Mouse (Mus musculus) intestine, embryonic 16.5 days (tissue): ENCODE results near the gene Rgs6. TPM values are rescaled to one million over a fixed set of nuclear protein-coding genes. Genes with fewer than 3 reads are reported as not detected.

Experiments used
- ATAC-seq: fragments of 200-750 bp; cut with Nextera tagmentation; 2 replicates; pipeline ENCODE4 v1.8.0; 2017; ENCODE audit warnings: moderate TSS enrichment, moderate library complexity
- H3K27ac ChIP-seq: fragments of 300-500 bp; sonication (generic); 2 replicates; pipeline ENCODE4 v1.5.1; 2014; ENCODE audit warnings: mild to moderate bottlenecking, low read length
- H3K27me3 ChIP-seq: fragments of 300-500 bp; sonication (generic); replicated peaks from 2 replicates; pipeline ENCODE4 v1.6.1; 2014; ENCODE audit warnings: low read length, control low read depth, mixed read lengths; ENCODE audit not compliant: control insufficient read depth, insufficient read depth
- H3K36me3 ChIP-seq: fragments of 300-500 bp; sonication (generic); 2 replicates; pipeline ENCODE4 v1.6.1; 2014; ENCODE audit warnings: low read length, control low read depth; ENCODE audit not compliant: control insufficient read depth, insufficient read depth
- H3K4me1 ChIP-seq: fragments of 300-500 bp; sonication (generic); 2 replicates; pipeline ENCODE4 v1.6.1; 2014; ENCODE audit warnings: low read length, control low read depth, mixed read lengths; ENCODE audit not compliant: control insufficient read depth, insufficient read depth
- H3K4me2 ChIP-seq: fragments of 300-500 bp; sonication (generic); 2 replicates; pipeline ENCODE4 v1.6.1; 2014; ENCODE audit warnings: low read depth, low read length, control low read depth
- H3K4me3 ChIP-seq: fragments of 300-500 bp; sonication (generic); 2 replicates; pipeline ENCODE4 v1.5.1; 2014; ENCODE audit warnings: mild to moderate bottlenecking, low read length
- H3K9ac ChIP-seq: fragments of 300-500 bp; sonication (generic); 2 replicates; pipeline ENCODE4 v1.6.1; 2014; ENCODE audit warnings: low read depth, low read length
- H3K9me3 ChIP-seq: fragments of 300-500 bp; sonication (generic); 2 replicates; pipeline ENCODE4 v1.6.1; 2016; ENCODE audit warnings: low read length, control low read depth; ENCODE audit not compliant: control insufficient read depth
- WGBS: fragments of 180-500 bp; shearing (Covaris S2); extraction: QIAGEN DNeasy Blood & Tissue Kit; methylation state at CpG from one replicate; pipeline ENCODE4 v1.1.7; 2014; 5-methylcytosine and 5-hydroxymethylcytosine counted together
- polyA plus RNA-seq: library from polyadenylated mRNA; unstranded; fragments of >200 nt; fragmentation: Nextera tagmentation; extraction: Ambion mirVana; gene quantifications from 2 replicates; pipeline ENCODE4 v1.2.1, GENCODE M21; 2015

The Rgs6 gene
- polyA plus RNA-seq, 1 experiment from 2014 or later = 0.82 TPM

GRCm38 (mm10) chr12:82617682-82618370, 29.7 kb downstream of the Rgs6 start:
- peak overlapping the region; percentile 99 for H3K4me2 ChIP-seq
- ATAC-seq = no peak
- no peaks in the 10 kb centered on the region for H3K36me3 ChIP-seq
- H3K9me3 ChIP-seq = no peaks in the 10 kb centered on the region
- peak overlapping the region; percentile 68 for H3K4me3 ChIP-seq
- peaks cover 20% of the 10 kb centered on the region for H3K27me3 ChIP-seq
- H3K27ac ChIP-seq = no peak overlapping the region
- 14% methylated on average over 20 of the region's 20 CpGs for WGBS
- peak overlapping the region; percentile 68; the same call in 1 of the 2 replicates for H3K9ac ChIP-seq
- H3K4me1 ChIP-seq = peaks cover 6% of the 10 kb centered on the region; the same call in 1 of the 2 replicates

- Histone ChIP-seq H3K9ac (no peak overlapping the region), H3K36me3 (no peaks in the 10 kb centered on the region), H3K27ac (no peak overlapping the region), H3K9me3 (no peaks in the 10 kb centered on the region), H3K27me3 (no peaks in the 10 kb centered on the region), H3K4me2 (no peak overlapping the region), H3K4me3 (no peak overlapping the region), H3K4me1 (no peaks in the 10 kb centered on the region)
- no peak for ATAC-seq
- WGBS = 92% methylated on average over 10 of the region's 10 CpGs
Measured at GRCm38 (mm10) chr12:82640441-82640840, 52.3 kb downstream of the Rgs6 start.

GRCm38 (mm10) chr12:82647876-82648275, 59.8 kb downstream of the Rgs6 start:
- H3K27me3 ChIP-seq = no peaks in the 10 kb centered on the region
- H3K4me1 ChIP-seq = 0 out of 2 replicates have a peak, but pooled peaks cover 3% of the 10 kb centered on the region
- 95% methylated on average over 4 of the region's 4 CpGs for WGBS
- H3K27ac ChIP-seq = no peak overlapping the region
- H3K4me3 ChIP-seq = no peak overlapping the region
- no peaks in the 10 kb centered on the region for H3K9me3 ChIP-seq
- H3K9ac ChIP-seq = no peak overlapping the region
- no peak overlapping the region for H3K4me2 ChIP-seq
- no peaks in the 10 kb centered on the region for H3K36me3 ChIP-seq
- no peak for ATAC-seq

- WGBS = 46% methylated on average over 5 of the region's 5 CpGs
- Histone ChIP-seq H3K9ac (no peak overlapping the region), H3K27me3 (no peaks in the 10 kb centered on the region), H3K4me3 (no peak overlapping the region), H3K36me3 (no peaks in the 10 kb centered on the region), H3K4me2 (no peak overlapping the region), H3K4me1 (0 out of 2 replicates have a peak, but pooled peaks cover 3% of the 10 kb centered on the region), H3K9me3 (no peaks in the 10 kb centered on the region), H3K27ac (no peak overlapping the region)
- no peak for ATAC-seq
Measured at GRCm38 (mm10) chr12:82649991-82650390, 61.9 kb downstream of the Rgs6 start.

DNA sequence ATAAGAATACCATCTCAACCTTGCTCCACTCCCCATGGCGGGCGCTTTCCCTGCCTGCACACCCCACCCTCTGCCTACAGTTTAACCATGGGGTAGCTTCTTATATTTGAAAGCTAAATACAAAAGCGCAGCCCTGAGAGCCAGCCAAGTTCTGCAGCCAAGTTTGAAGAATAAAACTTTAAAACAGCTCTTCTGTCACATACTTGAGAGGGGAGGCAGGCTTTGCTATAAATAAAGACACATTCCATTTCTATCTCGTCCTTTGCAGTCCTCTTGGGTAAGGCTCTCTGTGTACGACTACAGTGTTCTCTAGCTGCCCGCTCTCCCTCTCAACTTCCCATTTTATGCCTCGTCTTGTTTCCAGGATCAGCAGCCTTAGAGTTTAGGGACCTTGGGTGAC, 76.5 kb downstream of the Rgs6 start:
- Histone ChIP-seq H3K36me3 (no peaks in the 10 kb centered on the region), H3K27me3 (no peaks in the 10 kb centered on the region), H3K4me1 (no peaks in the 10 kb centered on the region), H3K27ac (0 out of 2 replicates have a peak overlapping the region, but pooled peaks have one; percentile 10), H3K9ac (no peak overlapping the region), H3K9me3 (no peaks in the 10 kb centered on the region), H3K4me2 (no peak overlapping the region), H3K4me3 (no peak overlapping the region)
- ATAC-seq = no peak
- WGBS = 53% methylated on average over 7 of the region's 7 CpGs

DNA sequence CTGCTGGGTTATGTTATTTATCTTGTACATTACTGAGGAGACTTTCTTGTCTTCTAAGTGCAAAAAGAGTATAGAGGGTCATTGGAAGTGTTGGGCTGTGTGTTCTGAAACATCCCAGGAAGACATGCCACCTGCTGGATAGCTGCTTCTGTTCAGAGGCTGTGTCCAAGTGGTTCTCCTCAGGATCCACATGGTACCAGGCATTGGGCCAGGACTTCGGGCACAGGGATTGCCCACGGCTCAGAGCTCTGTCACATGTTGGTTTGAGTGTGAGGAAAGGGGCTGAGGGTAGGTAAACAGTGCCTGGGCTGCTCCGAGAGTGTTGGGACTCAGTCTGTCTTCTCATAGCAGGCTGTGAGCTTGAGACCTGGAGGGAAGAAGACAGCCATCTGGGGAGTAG, 79.3 kb downstream of the Rgs6 start:
- Histone ChIP-seq H3K36me3 (no peaks in the 10 kb centered on the region), H3K27me3 (no peaks in the 10 kb centered on the region), H3K4me3 (no peak overlapping the region), H3K4me1 (no peaks in the 10 kb centered on the region), H3K4me2 (no peak overlapping the region), H3K9me3 (no peaks in the 10 kb centered on the region), H3K27ac (no peak overlapping the region), H3K9ac (no peak overlapping the region)
- 75% methylated on average over 3 of the region's 3 CpGs for WGBS
- no peak for ATAC-seq

GRCm38 (mm10) chr12:82670201-82670737, 82.2 kb downstream of the Rgs6 start:
- Histone ChIP-seq H3K9ac (no peak overlapping the region), H3K9me3 (no peaks in the 10 kb centered on the region), H3K4me3 (no peak overlapping the region), H3K27me3 (no peaks in the 10 kb centered on the region), H3K4me1 (no peaks in the 10 kb centered on the region), H3K36me3 (no peaks in the 10 kb centered on the region), H3K27ac (no peak overlapping the region), H3K4me2 (no peak overlapping the region)
- ATAC-seq = no peak
- 60% methylated on average over 4 of the region's 4 CpGs for WGBS

GRCm38 (mm10) chr12:82671591-82671990, 83.5 kb downstream of the Rgs6 start:
- no peak overlapping the region for H3K9ac ChIP-seq
- no peak overlapping the region for H3K4me2 ChIP-seq
- H3K36me3 ChIP-seq = no peaks in the 10 kb centered on the region
- no peak for ATAC-seq
- H3K9me3 ChIP-seq = no peaks in the 10 kb centered on the region
- WGBS = 85% methylated on average over 5 of the region's 5 CpGs
- no peaks in the 10 kb centered on the region for H3K27me3 ChIP-seq
- no peak overlapping the region for H3K27ac ChIP-seq
- H3K4me3 ChIP-seq = no peak overlapping the region
- no peaks in the 10 kb centered on the region for H3K4me1 ChIP-seq

DNA sequence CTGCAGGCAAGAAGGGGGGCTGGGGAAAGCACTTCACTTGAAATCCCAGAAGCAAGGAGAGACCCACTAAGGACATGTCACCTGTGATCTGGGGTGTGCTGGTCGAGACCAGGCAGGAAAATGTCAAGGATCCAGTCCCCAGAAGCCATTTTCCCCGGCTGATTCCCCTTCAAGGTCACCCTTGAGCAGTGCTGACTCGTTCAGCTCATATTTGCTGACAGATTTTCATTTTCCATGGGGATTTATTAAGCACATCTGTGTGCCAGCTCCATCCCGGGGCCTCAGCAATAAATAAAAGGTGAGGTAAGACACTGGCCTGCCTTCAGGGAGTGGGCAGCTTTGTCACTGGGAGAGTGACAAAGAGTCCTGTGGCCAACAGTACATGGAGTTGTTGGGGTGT, 87.0 kb downstream of the Rgs6 start:
- no peaks in the 10 kb centered on the region for H3K27me3 ChIP-seq
- no peak overlapping the region for H3K4me3 ChIP-seq
- no peaks in the 10 kb centered on the region for H3K4me1 ChIP-seq
- H3K36me3 ChIP-seq = no peaks in the 10 kb centered on the region
- no peak for ATAC-seq
- H3K4me2 ChIP-seq = no peak overlapping the region
- no peaks in the 10 kb centered on the region for H3K9me3 ChIP-seq
- WGBS = 55% methylated on average over 4 of the region's 4 CpGs
- no peak overlapping the region for H3K27ac ChIP-seq
- H3K9ac ChIP-seq = no peak overlapping the region
